13 mouse cellular contexts compared by ENCODE assay signal in the genomic region with DNA sequence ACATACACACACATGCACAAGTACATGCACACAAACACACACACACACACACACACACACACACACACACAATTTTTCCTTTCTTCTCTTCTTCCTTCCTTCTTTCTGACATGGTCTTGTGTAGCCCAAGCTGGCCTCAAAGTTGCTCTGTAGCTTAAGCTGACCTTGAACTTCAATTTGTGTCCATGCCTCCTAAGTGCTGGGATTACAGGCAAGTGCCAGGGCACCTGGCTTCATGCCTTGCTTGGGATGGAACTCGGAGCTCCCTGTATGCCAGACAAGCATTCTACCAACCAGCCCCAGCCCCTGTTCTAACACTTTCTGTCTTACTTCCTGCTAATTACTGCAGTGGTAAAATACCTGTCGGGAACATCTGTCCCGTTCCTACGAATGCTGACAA.
"Had no signal": no experiment of that assay in that cellular context is flagged by ENCODE, and none has a peak within 500 bp of the region (broad histone marks: within the 10 kb centered on the region; RNA-seq: fewer than 3 reads in every experiment).

No protein-coding gene starts in this region.

- H3K4me3 ChIP-seq: liver, embryonic 12.5 days; liver, embryonic 15.5 days; lung, embryonic 15.5 days; megakaryocyte, embryonic 14.5 days; midbrain, embryonic 15.5 days; neural tube, embryonic 13.5 days had no signal

- H3K36me3 ChIP-seq: liver, embryonic 12.5 days; liver, embryonic 15.5 days; lung, embryonic 15.5 days; midbrain, embryonic 15.5 days; neural tube, embryonic 13.5 days had no signal

- H3K27ac ChIP-seq: liver, embryonic 12.5 days; liver, embryonic 15.5 days; lung, embryonic 15.5 days; midbrain, embryonic 15.5 days; neural tube, embryonic 13.5 days had no signal

- H3K4me1 ChIP-seq: liver, embryonic 12.5 days; liver, embryonic 15.5 days; midbrain, embryonic 15.5 days; neural tube, embryonic 13.5 days had no signal

- H3K9ac ChIP-seq: liver, embryonic 12.5 days; liver, embryonic 15.5 days; lung, embryonic 15.5 days; midbrain, embryonic 15.5 days; neural tube, embryonic 13.5 days had no signal

- H3K27me3 ChIP-seq: liver, embryonic 12.5 days; liver, embryonic 15.5 days; lung, embryonic 15.5 days; midbrain, embryonic 15.5 days; neural tube, embryonic 13.5 days had no signal

- DNase-seq: kidney, postnatal 4 days; left cerebral cortex, postnatal 4 days; lung, adult 18-20 months; lung, postnatal 10 days; lung, postnatal 36 days; thymus, adult 18-20 months; thymus, postnatal 36 days had no signal
